Mouse (Mus musculus): Measurements from ENCODE around the gene Zfp617. TPM values are rescaled to one million over a fixed set of nuclear protein-coding genes. Genes with fewer than 3 reads are reported as not detected.

The Zfp617 gene
- polyA plus RNA-seq, 1 experiment = 0.19 TPM

DNA sequence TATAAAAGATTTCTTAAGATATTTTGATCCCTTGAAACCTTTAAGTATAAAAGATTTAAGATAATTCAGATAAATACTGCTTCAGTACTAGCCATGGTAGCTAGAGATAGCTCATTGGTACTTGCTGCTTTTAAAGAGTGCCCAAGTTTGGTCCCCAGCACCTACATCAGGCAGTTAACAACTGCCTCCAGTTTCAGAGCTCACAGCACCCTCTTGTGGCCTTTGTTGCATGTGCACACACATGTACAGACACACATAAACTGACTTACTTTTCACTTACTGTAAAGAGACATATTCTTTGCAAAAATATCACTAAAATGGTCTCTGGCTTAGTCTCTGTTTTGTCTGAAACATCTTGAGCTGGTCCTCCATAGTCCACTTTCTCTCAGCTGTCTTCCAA, 58.0 kb downstream of the Zfp617 start:
- Histone ChIP-seq H3K27me3 (ENCODE audit: control insufficient read depth) (no peaks in the 10 kb centered on the region), H3K36me3 (ENCODE audit: control insufficient read depth) (peaks cover 63% of the 10 kb centered on the region), H3K4me1 (ENCODE audit: control insufficient read depth) (no peaks in the 10 kb centered on the region), H3K9me3 (ENCODE audit: control insufficient read depth, low read length) (peaks cover 13% of the 10 kb centered on the region), H3K4me3 (replicated peaks) (no peak overlapping the region)
- TF ChIP-seq TAL1 (IDR thresholded peaks at IDR 0.05; ENCODE audit: low read length) (no peak), GATA1 (IDR thresholded peaks at IDR 0.05; ENCODE audit: low read length) (no peak)

DNA sequence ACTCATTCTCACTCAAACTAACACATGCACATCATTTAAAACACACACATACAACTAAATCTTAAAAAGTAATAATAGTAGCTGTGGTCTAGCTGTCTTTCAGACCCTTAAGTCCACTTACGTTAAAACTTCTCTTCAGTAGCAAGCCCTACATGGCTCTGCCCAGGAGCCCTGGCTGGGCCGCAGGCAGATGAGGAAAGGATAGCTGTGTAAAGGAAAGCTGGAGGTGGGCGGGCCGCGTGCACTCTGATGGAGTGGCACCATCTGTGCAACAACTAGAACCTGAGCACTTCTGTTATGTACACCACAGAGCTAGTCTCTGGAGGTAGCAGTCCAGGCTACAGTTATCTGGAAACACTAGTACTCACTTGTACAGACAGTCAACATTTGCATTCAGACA, 58.8 kb downstream of the Zfp617 start:
- peaks cover 58% of the 10 kb centered on the region for H3K36me3 ChIP-seq (ENCODE audit: control insufficient read depth)
- TF ChIP-seq TAL1 (IDR thresholded peaks at IDR 0.05; ENCODE audit: low read length) (no peak), GATA1 (IDR thresholded peaks at IDR 0.05; ENCODE audit: low read length) (no peak)
- H3K9me3 ChIP-seq (ENCODE audit: control insufficient read depth, low read length) = peaks cover 13% of the 10 kb centered on the region
- H3K4me1 ChIP-seq (ENCODE audit: control insufficient read depth) = no peaks in the 10 kb centered on the region
- no peak overlapping the region for H3K4me3 ChIP-seq (replicated peaks)
- H3K27me3 ChIP-seq (ENCODE audit: control insufficient read depth) = no peaks in the 10 kb centered on the region

DNA sequence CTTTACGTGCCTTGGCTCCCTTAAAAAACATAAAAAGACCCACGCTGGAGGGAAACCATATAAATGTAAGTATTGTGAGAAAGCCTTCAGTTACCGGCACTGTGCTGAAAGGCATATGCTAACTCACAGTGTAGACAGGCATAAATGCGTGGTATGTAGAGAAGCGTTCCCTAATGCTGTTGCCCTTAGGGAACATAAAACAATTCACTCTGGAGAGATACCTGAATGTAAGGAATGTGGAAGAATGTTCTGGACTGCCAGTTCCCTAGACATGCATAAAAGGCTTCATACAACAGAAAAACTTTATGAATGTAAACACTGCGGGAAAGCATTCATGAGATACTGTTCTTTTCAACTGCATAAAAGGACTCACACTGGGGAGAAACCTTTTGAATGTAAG, 59.7 kb downstream of the Zfp617 start:
- Histone ChIP-seq H3K9me3 (ENCODE audit: control insufficient read depth, low read length) (peaks cover 13% of the 10 kb centered on the region), H3K36me3 (ENCODE audit: control insufficient read depth) (peaks cover 58% of the 10 kb centered on the region), H3K27me3 (ENCODE audit: control insufficient read depth) (no peaks in the 10 kb centered on the region), H3K4me3 (replicated peaks) (no peak overlapping the region), H3K4me1 (ENCODE audit: control insufficient read depth) (no peaks in the 10 kb centered on the region)
- TF ChIP-seq TAL1 (IDR thresholded peaks at IDR 0.05; ENCODE audit: low read length) (no peak), GATA1 (IDR thresholded peaks at IDR 0.05; ENCODE audit: low read length) (no peak)

DNA sequence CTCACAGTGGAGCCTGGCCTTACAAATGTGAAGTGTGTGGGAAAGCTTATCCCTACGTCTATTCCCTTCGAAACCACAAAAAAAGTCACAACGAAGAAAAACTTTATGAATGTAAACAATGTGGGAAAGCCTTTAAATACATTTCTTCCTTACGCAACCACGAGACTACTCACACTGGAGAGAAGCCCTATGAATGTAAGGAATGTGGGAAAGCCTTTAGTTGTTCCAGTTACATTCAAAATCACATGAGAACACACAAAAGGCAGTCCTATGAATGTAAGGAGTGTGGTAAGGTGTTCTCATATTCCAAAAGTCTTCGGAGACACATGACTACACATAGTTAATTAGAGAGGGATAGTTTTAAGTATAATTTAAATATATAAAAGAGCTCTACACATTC, 60.2 kb downstream of the Zfp617 start:
- Histone ChIP-seq H3K4me1 (ENCODE audit: control insufficient read depth) (no peaks in the 10 kb centered on the region), H3K9me3 (ENCODE audit: control insufficient read depth, low read length) (peaks cover 13% of the 10 kb centered on the region), H3K4me3 (replicated peaks) (no peak overlapping the region), H3K36me3 (ENCODE audit: control insufficient read depth) (peaks cover 58% of the 10 kb centered on the region), H3K27me3 (ENCODE audit: control insufficient read depth) (no peaks in the 10 kb centered on the region)
- TF ChIP-seq TAL1 (IDR thresholded peaks at IDR 0.05; ENCODE audit: low read length) = no peak
- no peak for TF ChIP-seq GATA1 (IDR thresholded peaks at IDR 0.05; ENCODE audit: low read length)

DNA sequence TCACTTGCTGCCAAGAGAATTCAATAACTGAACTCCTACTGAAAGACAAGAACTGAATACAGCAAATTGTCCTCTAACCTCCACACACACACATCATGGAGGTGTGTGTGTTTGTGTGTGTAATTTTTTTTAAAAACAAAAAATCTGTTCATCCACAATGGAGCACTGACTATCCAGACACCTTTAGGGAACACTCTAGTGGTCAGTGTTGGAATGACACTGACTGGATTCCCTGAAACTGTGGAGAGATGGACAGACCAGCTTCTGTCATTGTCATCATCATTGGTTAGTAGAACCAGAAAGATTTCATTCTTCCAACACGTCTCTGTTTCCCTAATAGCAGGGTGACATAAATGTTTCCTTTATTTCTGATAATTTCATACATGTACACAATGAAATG, 63.5 kb downstream of the Zfp617 start:
- Histone ChIP-seq H3K9me3 (ENCODE audit: control insufficient read depth, low read length) (peaks cover under 1% of the 10 kb centered on the region; the same call in 1 of the 2 replicates), H3K4me3 (replicated peaks) (no peak overlapping the region), H3K4me1 (ENCODE audit: control insufficient read depth) (no peaks in the 10 kb centered on the region), H3K36me3 (ENCODE audit: control insufficient read depth) (peaks cover 27% of the 10 kb centered on the region), H3K27me3 (ENCODE audit: control insufficient read depth) (no peaks in the 10 kb centered on the region)
- no peak for TF ChIP-seq GATA1 (IDR thresholded peaks at IDR 0.05; ENCODE audit: low read length)
- TF ChIP-seq TAL1 (IDR thresholded peaks at IDR 0.05; ENCODE audit: low read length) = no peak

DNA sequence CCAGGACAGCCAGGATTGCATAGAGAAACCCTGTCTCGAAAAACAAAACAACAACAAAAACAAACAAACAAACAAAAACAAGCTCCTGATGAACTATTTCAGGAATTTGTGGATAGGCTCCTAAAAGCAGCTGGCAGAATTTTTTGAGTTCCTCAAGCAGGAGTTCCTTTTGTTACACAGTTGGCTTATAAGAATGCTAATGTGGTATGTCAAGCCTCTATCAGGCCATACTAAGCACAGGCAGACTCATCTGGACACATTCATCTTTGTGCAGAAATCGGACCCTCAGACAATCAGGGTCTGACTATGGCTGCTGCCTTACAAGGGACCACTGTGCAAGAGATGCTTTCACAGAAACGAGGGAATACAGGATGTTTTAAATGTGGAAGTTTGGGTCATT, 65.8 kb downstream of the Zfp617 start:
- H3K4me1 ChIP-seq (ENCODE audit: control insufficient read depth) = no peaks in the 10 kb centered on the region
- H3K4me3 ChIP-seq (replicated peaks) = no peak overlapping the region
- H3K36me3 ChIP-seq (ENCODE audit: control insufficient read depth) = peaks cover 5% of the 10 kb centered on the region
- no peak for TF ChIP-seq GATA1 (IDR thresholded peaks at IDR 0.05; ENCODE audit: low read length)
- no peak for TF ChIP-seq TAL1 (IDR thresholded peaks at IDR 0.05; ENCODE audit: low read length)
- no peaks in the 10 kb centered on the region for H3K27me3 ChIP-seq (ENCODE audit: control insufficient read depth)
- no peaks in the 10 kb centered on the region for H3K9me3 ChIP-seq (ENCODE audit: control insufficient read depth, low read length)

DNA sequence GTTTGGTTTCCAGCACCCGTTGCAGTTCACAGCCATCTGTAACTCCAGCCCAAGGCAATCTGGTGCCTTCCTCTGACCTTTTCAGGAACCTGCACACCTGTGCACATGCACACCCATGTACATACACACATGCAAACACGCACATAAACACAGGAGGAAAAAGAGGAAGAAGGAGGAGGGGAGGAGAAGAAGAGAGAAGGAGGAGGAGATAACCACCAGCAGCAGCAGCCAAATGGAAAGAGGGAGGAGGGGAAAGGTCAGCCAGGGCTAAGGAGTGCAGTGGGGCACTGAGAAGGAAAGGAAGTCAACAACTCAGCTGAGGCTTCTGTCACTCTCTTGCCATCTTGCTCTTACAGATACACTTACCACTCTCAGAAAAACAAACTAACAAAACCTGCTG, 72.6 kb downstream of the Zfp617 start:
- TF ChIP-seq GATA1 (IDR thresholded peaks at IDR 0.05; ENCODE audit: low read length) = no peak
- no peak for TF ChIP-seq TAL1 (IDR thresholded peaks at IDR 0.05; ENCODE audit: low read length)
- Histone ChIP-seq H3K4me1 (ENCODE audit: control insufficient read depth) (no peaks in the 10 kb centered on the region), H3K36me3 (ENCODE audit: control insufficient read depth) (no peaks in the 10 kb centered on the region), H3K9me3 (ENCODE audit: control insufficient read depth, low read length) (no peaks in the 10 kb centered on the region), H3K27me3 (ENCODE audit: control insufficient read depth) (no peaks in the 10 kb centered on the region), H3K4me3 (replicated peaks) (no peak overlapping the region)

DNA sequence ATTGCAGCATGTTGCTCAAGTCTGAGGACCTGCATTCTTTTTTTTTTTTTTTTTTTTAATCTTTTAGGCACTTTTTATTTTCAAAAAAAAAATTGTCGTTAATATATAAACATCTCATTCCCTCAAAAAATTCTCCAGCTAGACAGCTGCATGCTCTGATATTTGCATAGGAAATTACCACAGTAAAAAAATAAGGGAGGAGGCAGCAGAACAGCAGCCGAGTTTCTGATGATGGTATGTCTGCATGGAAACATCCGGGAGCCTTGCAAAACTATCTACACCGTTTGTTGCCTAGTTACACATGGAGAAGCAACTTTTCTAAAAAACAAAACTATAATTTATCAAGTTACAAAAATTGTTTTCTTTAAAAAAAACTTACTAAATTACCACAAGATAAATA, 73.0 kb downstream of the Zfp617 start:
- no peak for TF ChIP-seq GATA1 (IDR thresholded peaks at IDR 0.05; ENCODE audit: low read length)
- TF ChIP-seq TAL1 (IDR thresholded peaks at IDR 0.05; ENCODE audit: low read length) = no peak
- H3K36me3 ChIP-seq (ENCODE audit: control insufficient read depth) = no peaks in the 10 kb centered on the region
- no peaks in the 10 kb centered on the region for H3K4me1 ChIP-seq (ENCODE audit: control insufficient read depth)
- H3K4me3 ChIP-seq (replicated peaks) = no peak overlapping the region
- no peaks in the 10 kb centered on the region for H3K27me3 ChIP-seq (ENCODE audit: control insufficient read depth)
- H3K9me3 ChIP-seq (ENCODE audit: control insufficient read depth, low read length) = no peaks in the 10 kb centered on the region

Other genes with a start within 250 kb of the Zfp617 start
- 0.01 TPM in 1 of 2 replicates, not detected in the other for gene Unc13a, start 236.9 kb upstream of the Zfp617 start, polyA plus RNA-seq (2012)
- 1.5 TPM in 2 replicates for gene Jak3, start 232.3 kb upstream of the Zfp617 start, polyA plus RNA-seq (2012)
- 0.36 and 0.75 TPM in 2 replicates for gene Insl3, start 219.4 kb upstream of the Zfp617 start, polyA plus RNA-seq (2012)
- gene B3gnt3, start 206.8 kb upstream of the Zfp617 start, polyA plus RNA-seq (2012) = 3.4 and 3.7 TPM in 2 replicates
- 14.2 and 14.6 TPM in 2 replicates for gene Fcho1, start 182.9 kb upstream of the Zfp617 start, polyA plus RNA-seq (2012)
- gene Zfp709, start 26.6 kb upstream of the Zfp617 start, polyA plus RNA-seq (2012) = not detected in 2 replicates
- gene Zfp882, start within 50 bp of the Zfp617 start, polyA plus RNA-seq (2012) = 0.02 TPM in 1 of 2 replicates, not detected in the other
- 0.03 and 0.12 TPM in 2 replicates for gene Zfp961, start 42.4 kb downstream of the Zfp617 start, polyA plus RNA-seq (2012)
- 0.16 and 0.19 TPM in 2 replicates for gene Cyp4f18, start 101.0 kb downstream of the Zfp617 start, polyA plus RNA-seq (2012)
- gene Olfr372, start 132.6 kb downstream of the Zfp617 start, polyA plus RNA-seq (2012) = not detected in 2 replicates
- gene Olfr373, start 174.5 kb downstream of the Zfp617 start, polyA plus RNA-seq (2012) = not detected in 2 replicates
- gene Olfr374, start 198.4 kb downstream of the Zfp617 start, polyA plus RNA-seq (2012) = not detected in 2 replicates
- 0.21 and 0.24 TPM in 2 replicates for gene Tpm4, start 226.3 kb downstream of the Zfp617 start, polyA plus RNA-seq (2012)

Data from erythroblast, embryonic 14.5 days (primary cell).